Mouse (Mus musculus) embryonic facial prominence, embryonic 13.5 days (tissue): ENCODE data around the gene Klrb1c. TPM values are rescaled to one million over a fixed set of nuclear protein-coding genes. Genes with fewer than 3 reads are reported as not detected.
"Not testable (repeated sequence)": the region's sequence is repeated elsewhere in the genome, so short reads cannot be mapped to it uniquely, and the experiment has no call there.

Experiments used
- ATAC-seq: fragments of 200-750 bp; cut with Nextera tagmentation; 2 replicates; pipeline ENCODE4 v1.8.0; 2017; ENCODE audit warnings: low read depth; ENCODE audit not compliant: insufficient number of reproducible peaks, insufficient read depth, low FRiP score, low TSS enrichment
- H3K27ac ChIP-seq: fragments of 300-500 bp; sonication (generic); 2 replicates; pipeline ENCODE4 v1.5.1; 2015; ENCODE audit warnings: moderate library complexity, mild to moderate bottlenecking, inconsistent platforms
- H3K27me3 ChIP-seq: fragments of 300-500 bp; sonication (generic); 2 replicates; pipeline ENCODE4 v1.6.1; 2015; ENCODE audit warnings: mild to moderate bottlenecking, inconsistent platforms
- H3K36me3 ChIP-seq: fragments of 300-500 bp; sonication (generic); 2 replicates; pipeline ENCODE4 v1.6.1; 2015; ENCODE audit warnings: mild to moderate bottlenecking, inconsistent platforms
- H3K4me1 ChIP-seq: fragments of 300-500 bp; sonication (generic); 2 replicates; pipeline ENCODE4 v1.6.1; 2015; ENCODE audit warnings: inconsistent platforms
- H3K4me2 ChIP-seq: fragments of 300-500 bp; sonication (generic); 2 replicates; pipeline ENCODE4 v1.6.1; 2015; ENCODE audit warnings: moderate library complexity, mild to moderate bottlenecking, inconsistent platforms
- H3K4me3 ChIP-seq: fragments of 300-500 bp; sonication (generic); 2 replicates; pipeline ENCODE4 v1.5.1; 2015; ENCODE audit warnings: mild to moderate bottlenecking, inconsistent platforms
- H3K9ac ChIP-seq: fragments of 300-500 bp; sonication (generic); 2 replicates; pipeline ENCODE4 v1.6.1; 2015; ENCODE audit warnings: mild to moderate bottlenecking, inconsistent platforms
- H3K9me3 ChIP-seq: fragments of 300-500 bp; sonication (generic); 2 replicates; pipeline ENCODE4 v1.6.1; 2016; ENCODE audit warnings: inconsistent platforms
- WGBS: fragments of 180-500 bp; shearing (Covaris S2); methylation state at CpG from one replicate; pipeline ENCODE4 v1.1.7; 2015; ENCODE audit warnings: mixed read lengths; 5-methylcytosine and 5-hydroxymethylcytosine counted together
- polyA plus RNA-seq: library from polyadenylated mRNA; unstranded; fragments of >200 nt; fragmentation: Nextera tagmentation; extraction: Ambion mirVana; gene quantifications from 2 replicates; pipeline ENCODE4 v1.2.1, GENCODE M21; 2015

The Klrb1c gene
- polyA plus RNA-seq, 1 experiment from 2014 or later = not detected

- H3K9ac ChIP-seq = no peak overlapping the region
- no peak overlapping the region for H3K27ac ChIP-seq
- H3K9me3 ChIP-seq = no peaks in the 10 kb centered on the region
- no peak for ATAC-seq
- H3K4me1 ChIP-seq = peaks cover 10% of the 10 kb centered on the region
- no peak overlapping the region for H3K4me3 ChIP-seq
- 69% methylated on average over 8 of the region's 8 CpGs for WGBS
- H3K27me3 ChIP-seq = no peaks in the 10 kb centered on the region
- H3K36me3 ChIP-seq = no peaks in the 10 kb centered on the region
- no peak overlapping the region for H3K4me2 ChIP-seq
These were observed 7.4 kb upstream of the Klrb1c start for GRCm38 (mm10) chr6:128796321-128796955.

GRCm38 (mm10) chr6:128793734-128794133 lies 4.7 kb upstream of the Klrb1c start:
- H3K9ac ChIP-seq = no peak overlapping the region
- WGBS = 60% methylated on average over 6 of the region's 6 CpGs
- no peak for ATAC-seq
- peaks cover 10% of the 10 kb centered on the region for H3K4me1 ChIP-seq
- H3K4me3 ChIP-seq = no peak overlapping the region
- H3K27me3 ChIP-seq = no peaks in the 10 kb centered on the region
- H3K36me3 ChIP-seq = no peaks in the 10 kb centered on the region
- H3K27ac ChIP-seq = no peak overlapping the region
- no peak overlapping the region for H3K4me2 ChIP-seq
- H3K9me3 ChIP-seq = no peaks in the 10 kb centered on the region

GRCm38 (mm10) chr6:128790491-128790994 lies 1.5 kb upstream of the Klrb1c start:
- not testable (repeated sequence) for H3K9ac ChIP-seq, H3K4me2 ChIP-seq, H3K36me3 ChIP-seq, H3K27ac ChIP-seq, H3K4me3 ChIP-seq, H3K4me1 ChIP-seq, H3K9me3 ChIP-seq, ATAC-seq, H3K27me3 ChIP-seq
- WGBS = 90% methylated on average over 4 of the region's 4 CpGs

- Histone ChIP-seq H3K4me2 (no peak overlapping the region), H3K36me3 (no peaks in the 10 kb centered on the region), H3K9ac (no peak overlapping the region), H3K27ac (no peak overlapping the region), H3K4me3 (no peak overlapping the region), H3K4me1 (no peaks in the 10 kb centered on the region), H3K27me3 (no peaks in the 10 kb centered on the region), H3K9me3 (no peaks in the 10 kb centered on the region)
- no peak for ATAC-seq
- 89% methylated on average over 1 of the region's 1 CpGs for WGBS
These were observed 498 bp downstream of the Klrb1c start for GRCm38 (mm10) chr6:128788517-128788916.

- ATAC-seq, H3K4me1 ChIP-seq, H3K27me3 ChIP-seq, H3K9ac ChIP-seq, H3K36me3 ChIP-seq, H3K27ac ChIP-seq, H3K4me2 ChIP-seq, H3K4me3 ChIP-seq, H3K9me3 ChIP-seq: not testable (repeated sequence)
- WGBS = 79% methylated on average over 1 of the region's 1 CpGs
These were observed 2.6 kb downstream of the Klrb1c start for GRCm38 (mm10) chr6:128786396-128786795.

GRCm38 (mm10) chr6:128769481-128770253 lies 19.3 kb downstream of the Klrb1c start:
- ATAC-seq = no peak
- no peak overlapping the region for H3K4me3 ChIP-seq
- H3K4me1 ChIP-seq = peaks cover 8% of the 10 kb centered on the region; the same call in 1 of the 2 replicates
- no peaks in the 10 kb centered on the region for H3K9me3 ChIP-seq
- 71% methylated on average over 10 of the region's 10 CpGs for WGBS
- H3K9ac ChIP-seq = 0 out of 2 replicates have a peak overlapping the region, but pooled peaks have one; percentile 51
- no peak overlapping the region for H3K27ac ChIP-seq
- peak overlapping the region; percentile 39 for H3K4me2 ChIP-seq
- no peaks in the 10 kb centered on the region for H3K36me3 ChIP-seq
- H3K27me3 ChIP-seq = no peaks in the 10 kb centered on the region

- peaks cover 9% of the 10 kb centered on the region; the same call in 1 of the 2 replicates for H3K4me1 ChIP-seq
- no peaks in the 10 kb centered on the region for H3K27me3 ChIP-seq
- H3K9ac ChIP-seq = no peak overlapping the region
- ATAC-seq = no peak
- H3K27ac ChIP-seq = no peak overlapping the region
- H3K36me3 ChIP-seq = no peaks in the 10 kb centered on the region
- no peak overlapping the region for H3K4me2 ChIP-seq
- H3K4me3 ChIP-seq = no peak overlapping the region
- H3K9me3 ChIP-seq = no peaks in the 10 kb centered on the region
- WGBS = 72% methylated on average over 4 of the region's 4 CpGs
These were observed 21.0 kb downstream of the Klrb1c start for GRCm38 (mm10) chr6:128768047-128768446.

GRCm38 (mm10) chr6:128766486-128767254 lies 22.3 kb downstream of the Klrb1c start:
- not testable (repeated sequence) for H3K36me3 ChIP-seq, H3K9ac ChIP-seq, H3K9me3 ChIP-seq, ATAC-seq, H3K27ac ChIP-seq, H3K27me3 ChIP-seq, H3K4me3 ChIP-seq, H3K4me2 ChIP-seq
- H3K4me1 ChIP-seq = peaks cover 14% of the 10 kb centered on the region; the same call in 1 of the 2 replicates
- 67% methylated on average over 6 of the region's 6 CpGs for WGBS

- no peaks in the 10 kb centered on the region for H3K9me3 ChIP-seq
- H3K4me2 ChIP-seq = no peak overlapping the region
- peaks cover 15% of the 10 kb centered on the region for H3K4me1 ChIP-seq
- H3K4me3 ChIP-seq = no peak overlapping the region
- H3K27me3 ChIP-seq = no peaks in the 10 kb centered on the region
- 86% methylated on average over 1 of the region's 1 CpGs for WGBS
- H3K9ac ChIP-seq = no peak overlapping the region
- ATAC-seq = no peak
- H3K27ac ChIP-seq = no peak overlapping the region
- H3K36me3 ChIP-seq = no peaks in the 10 kb centered on the region
These were observed 23.8 kb downstream of the Klrb1c start for GRCm38 (mm10) chr6:128765211-128765610.

GRCm38 (mm10) chr6:128764598-128764997 lies 24.4 kb downstream of the Klrb1c start:
- no peak for ATAC-seq
- 19% methylated on average over 5 of the region's 5 CpGs for WGBS
- H3K36me3 ChIP-seq = no peaks in the 10 kb centered on the region
- H3K27me3 ChIP-seq = no peaks in the 10 kb centered on the region
- no peaks in the 10 kb centered on the region for H3K9me3 ChIP-seq
- peak overlapping the region; percentile 55 for H3K4me2 ChIP-seq
- peak overlapping the region; percentile 16; the same call in 1 of the 2 replicates for H3K27ac ChIP-seq
- H3K4me1 ChIP-seq = peaks cover 11% of the 10 kb centered on the region
- H3K4me3 ChIP-seq = peak overlapping the region; percentile 59
- peak overlapping the region; percentile 61 for H3K9ac ChIP-seq

GRCm38 (mm10) chr6:128763736-128764523 lies 25.1 kb downstream of the Klrb1c start:
- Histone ChIP-seq H3K27ac (peak overlapping the region; percentile 87), H3K9ac (peak overlapping the region; percentile 73), H3K9me3 (no peaks in the 10 kb centered on the region), H3K27me3 (no peaks in the 10 kb centered on the region), H3K4me1 (peaks cover 8% of the 10 kb centered on the region), H3K4me3 (peak overlapping the region; percentile 59), H3K4me2 (peak overlapping the region; percentile 64), H3K36me3 (no peaks in the 10 kb centered on the region)
- ATAC-seq = peak; percentile 95
- WGBS = 1% methylated on average over 30 of the region's 30 CpGs
